Mouse (Mus musculus): ENCODE data around the gene Frmd4b.

Frmd4b gene

GRCm38 (mm10) chr6:97518467-97518866 lies 98.9 kb downstream of the Frmd4b start:
- DNase-seq: no peak

- no peak for DNase-seq
Observed at GRCm38 (mm10) chr6:97517616-97518235, 99.6 kb downstream of the Frmd4b start.

GRCm38 (mm10) chr6:97516941-97517340 lies 100.4 kb downstream of the Frmd4b start:
- DNase-seq: no peak

- no peak for DNase-seq
Observed at GRCm38 (mm10) chr6:97510771-97511170, 106.6 kb downstream of the Frmd4b start.

- no peak for DNase-seq
Observed at GRCm38 (mm10) chr6:97509434-97509833, 107.9 kb downstream of the Frmd4b start.

- no peak for DNase-seq
Observed at GRCm38 (mm10) chr6:97508480-97508879, 108.9 kb downstream of the Frmd4b start.

GRCm38 (mm10) chr6:97507893-97508292 lies 109.4 kb downstream of the Frmd4b start:
- no peak for DNase-seq

- DNase-seq: peak; percentile 50
Observed at GRCm38 (mm10) chr6:97506141-97506650, 111.1 kb downstream of the Frmd4b start.

GRCm38 (mm10) chr6:97504673-97505072 lies 112.7 kb downstream of the Frmd4b start:
- no peak for DNase-seq

- no peak for DNase-seq
Observed at GRCm38 (mm10) chr6:97501000-97501399, 116.3 kb downstream of the Frmd4b start.

GRCm38 (mm10) chr6:97500246-97500645 lies 117.1 kb downstream of the Frmd4b start:
- DNase-seq: no peak

GRCm38 (mm10) chr6:97496002-97496401 lies 121.3 kb downstream of the Frmd4b start:
- no peak for DNase-seq

- DNase-seq: no peak
Observed at GRCm38 (mm10) chr6:97491065-97491464, 126.3 kb downstream of the Frmd4b start.

GRCm38 (mm10) chr6:97488821-97489220 lies 128.5 kb downstream of the Frmd4b start:
- DNase-seq: no peak

- DNase-seq: no peak
Observed at GRCm38 (mm10) chr6:97488280-97488679, 129.1 kb downstream of the Frmd4b start.

GRCm38 (mm10) chr6:97487535-97488081 lies 129.7 kb downstream of the Frmd4b start:
- DNase-seq: peak; percentile 59

GRCm38 (mm10) chr6:97486813-97487361 lies 130.5 kb downstream of the Frmd4b start:
- DNase-seq: no peak

GRCm38 (mm10) chr6:97485886-97486386 lies 131.4 kb downstream of the Frmd4b start:
- no peak for DNase-seq

- no peak for DNase-seq
Observed at GRCm38 (mm10) chr6:97481912-97482311, 135.4 kb downstream of the Frmd4b start.

GRCm38 (mm10) chr6:97478981-97479860 lies 138.1 kb downstream of the Frmd4b start:
- DNase-seq: no peak

GRCm38 (mm10) chr6:97473672-97474071 lies 143.7 kb downstream of the Frmd4b start:
- no peak for DNase-seq

GRCm38 (mm10) chr6:97472873-97473550 lies 144.3 kb downstream of the Frmd4b start:
- no peak for DNase-seq

Measured in right cerebral cortex, postnatal 4 days (tissue).